Mouse (Mus musculus) activated CD4-positive, CD25-positive, alpha-beta regulatory T cell, adult 4 months (primary cell): ENCODE measurements at regions not wholly inside any gene's neighbourhood (a gene's known extent, or its start where the extent isn't known, plus 50 kb on each side); places are given as distances from the start of the nearest gene placed in this dataset.
"Not testable (repeated sequence)": the region's sequence is repeated elsewhere in the genome, so short reads cannot be mapped to it uniquely, and the experiment has no call there.

ENCODE experiments used
- ATAC-seq: one replicate; pipeline ENCODE4 v1.8.0; 2017

GRCm38 (mm10) chr12:79989582-79990110 lies 123.2 kb downstream of the Zfp36l1 start:
- ATAC-seq: no peak

GRCm38 (mm10) chr12:79988401-79989358 lies 124.1 kb downstream of the Zfp36l1 start:
- ATAC-seq: no peak

- ATAC-seq: no peak
These were observed 126.4 kb downstream of the Zfp36l1 start for GRCm38 (mm10) chr12:79986241-79986976.

GRCm38 (mm10) chr12:79984985-79985747 lies 127.6 kb downstream of the Zfp36l1 start:
- no peak for ATAC-seq

- ATAC-seq: no peak
These were observed 128.6 kb downstream of the Zfp36l1 start for GRCm38 (mm10) chr12:79984025-79984790.

GRCm38 (mm10) chr12:79983232-79983631 lies 129.6 kb downstream of the Zfp36l1 start:
- no peak for ATAC-seq

GRCm38 (mm10) chr12:79982497-79982896 lies 130.3 kb downstream of the Zfp36l1 start:
- not testable (repeated sequence) for ATAC-seq

GRCm38 (mm10) chr12:79980711-79981110 lies 132.1 kb downstream of the Zfp36l1 start:
- ATAC-seq: no peak

GRCm38 (mm10) chr12:79977136-79977535 lies 135.7 kb downstream of the Zfp36l1 start:
- ATAC-seq: no peak

GRCm38 (mm10) chr12:79975466-79976239 lies 137.2 kb downstream of the Zfp36l1 start:
- no peak for ATAC-seq

- peak; percentile 66 for ATAC-seq
These were observed 137.8 kb downstream of the Zfp36l1 start for GRCm38 (mm10) chr12:79975050-79975449.

GRCm38 (mm10) chr12:79974530-79974929 lies 138.3 kb downstream of the Zfp36l1 start:
- ATAC-seq: peak; percentile 54

- ATAC-seq: no peak
These were observed 139.1 kb downstream of the Zfp36l1 start for GRCm38 (mm10) chr12:79973566-79974230.

GRCm38 (mm10) chr12:79970981-79971390 lies 141.8 kb downstream of the Zfp36l1 start:
- no peak for ATAC-seq

- no peak for ATAC-seq
These were observed 142.4 kb downstream of the Zfp36l1 start for GRCm38 (mm10) chr12:79970227-79970901.

- no peak for ATAC-seq
These were observed 143.2 kb downstream of the Zfp36l1 start for GRCm38 (mm10) chr12:79969346-79970226.

- ATAC-seq: no peak
These were observed 144.1 kb downstream of the Zfp36l1 start for GRCm38 (mm10) chr12:79968676-79969075.

GRCm38 (mm10) chr12:79967491-79968255 lies 145.1 kb downstream of the Zfp36l1 start:
- no peak for ATAC-seq
